Mouse (Mus musculus) cerebellum, adult 8-10 months (tissue): ENCODE data around the gene Ephx4.
"Not testable (repeated sequence)": the region's sequence is repeated elsewhere in the genome, so short reads cannot be mapped to it uniquely, and the experiment has no call there.

Source experiments
- DNase-seq: peaks from one replicate; pipeline ENCODE4 v3.0.0; 2022

Ephx4 gene

GRCm38 (mm10) chr5:107402436-107402835 lies at the start of gene Ephx4:
Gene Ephx4 (plus strand): TSS chr5:107402736.
- no peak for DNase-seq

GRCm38 (mm10) chr5:107353981-107354380 lies 48.6 kb upstream of the Ephx4 start:
- no peak for DNase-seq

GRCm38 (mm10) chr5:107355801-107356200 lies 46.7 kb upstream of the Ephx4 start:
- no peak for DNase-seq

- DNase-seq: no peak
Observed at GRCm38 (mm10) chr5:107357723-107358122, 44.8 kb upstream of the Ephx4 start.

GRCm38 (mm10) chr5:107359395-107360053 lies 43.0 kb upstream of the Ephx4 start:
- peak; percentile 91 for DNase-seq

- DNase-seq: no peak
Observed at GRCm38 (mm10) chr5:107360054-107360730, 42.3 kb upstream of the Ephx4 start.

GRCm38 (mm10) chr5:107370040-107370439 lies 32.5 kb upstream of the Ephx4 start:
- DNase-seq: no peak

- no peak for DNase-seq
Observed at GRCm38 (mm10) chr5:107371335-107371734, 31.2 kb upstream of the Ephx4 start.

GRCm38 (mm10) chr5:107373256-107373655 lies 29.3 kb upstream of the Ephx4 start:
- no peak for DNase-seq

- DNase-seq: not testable (repeated sequence)
Observed at GRCm38 (mm10) chr5:107386448-107386847, 16.1 kb upstream of the Ephx4 start.

- DNase-seq: no peak
Observed at GRCm38 (mm10) chr5:107387788-107388187, 14.7 kb upstream of the Ephx4 start.

GRCm38 (mm10) chr5:107389373-107389772 lies 13.2 kb upstream of the Ephx4 start:
- DNase-seq: no peak

- no peak for DNase-seq
Observed at GRCm38 (mm10) chr5:107394437-107394836, 8.1 kb upstream of the Ephx4 start.

- peak; percentile 58 for DNase-seq
Observed at GRCm38 (mm10) chr5:107403011-107403946, 743 bp downstream of the Ephx4 start.

- peak; percentile 56 for DNase-seq
Observed at GRCm38 (mm10) chr5:107403947-107404684, 1.6 kb downstream of the Ephx4 start.

GRCm38 (mm10) chr5:107405361-107405760 lies 2.8 kb downstream of the Ephx4 start:
- DNase-seq: no peak

GRCm38 (mm10) chr5:107410305-107410704 lies 7.8 kb downstream of the Ephx4 start:
- no peak for DNase-seq

GRCm38 (mm10) chr5:107411326-107411725 lies 8.8 kb downstream of the Ephx4 start:
- peak; percentile 38 for DNase-seq

- DNase-seq: no peak
Observed at GRCm38 (mm10) chr5:107412285-107412684, 9.7 kb downstream of the Ephx4 start.

GRCm38 (mm10) chr5:107415098-107415497 lies 12.6 kb downstream of the Ephx4 start:
- no peak for DNase-seq

- no peak for DNase-seq
Observed at GRCm38 (mm10) chr5:107421676-107422075, 19.1 kb downstream of the Ephx4 start.

- no peak for DNase-seq
Observed at GRCm38 (mm10) chr5:107431249-107431648, 28.7 kb downstream of the Ephx4 start, which contains the start of gene Lpcat2b. Gene Lpcat2b (plus strand): TSS chr5:107431549.

GRCm38 (mm10) chr5:107434001-107434400 lies 31.5 kb downstream of the Ephx4 start:
- DNase-seq: no peak
